Mouse (Mus musculus): ENCODE data around the gene Cacna1b. TPM values are rescaled to one million over a fixed set of nuclear protein-coding genes. Genes with fewer than 3 reads are reported as not detected.

Cacna1b gene
- polyA plus RNA-seq, 1 experiment from 2014 or later, result 0.70 TPM

DNA sequence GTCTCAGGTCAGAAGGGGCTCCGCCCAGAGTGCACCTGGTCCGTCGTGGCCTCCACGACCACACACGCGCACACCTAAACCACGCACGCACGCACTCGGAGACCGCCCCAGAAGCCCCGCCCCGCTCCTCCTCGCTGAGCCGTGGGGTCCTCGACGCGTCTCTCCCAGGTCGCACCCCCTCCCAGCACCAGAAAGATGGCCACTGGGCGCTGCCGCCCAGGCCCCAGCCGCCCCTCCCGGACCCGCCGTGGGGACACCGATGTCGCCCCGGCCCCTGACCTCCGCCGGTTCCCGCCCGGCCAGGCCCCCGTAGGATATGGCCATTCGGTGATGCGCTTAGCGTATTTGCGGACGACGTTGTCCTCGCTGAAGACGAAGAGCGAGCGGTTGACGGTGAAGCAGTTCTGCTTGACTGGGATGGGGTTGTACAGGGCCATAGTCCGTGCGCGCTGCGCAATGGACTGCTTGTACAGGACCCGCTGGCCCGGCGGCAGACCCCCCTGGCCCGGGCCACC, 449 bp downstream of the Cacna1b start:
- H3K9ac ChIP-seq, result 0 out of 2 replicates have a peak overlapping the region, but pooled peaks have one; percentile 37
- H3K9me3 ChIP-seq, result no peaks in the 10 kb centered on the region
- H3K27ac ChIP-seq, result no peak overlapping the region
- peak overlapping the region; percentile 57 for H3K4me3 ChIP-seq (replicated peaks)
- H3K4me1 ChIP-seq (replicated peaks), result peaks cover 14% of the 10 kb centered on the region
- WGBS, result under 1% methylated on average over 52 of the region's 52 CpGs
- ATAC-seq, result peak; percentile 72
- H3K4me2 ChIP-seq (replicated peaks), result peak overlapping the region; percentile 99
- H3K27me3 ChIP-seq (replicated peaks), result peaks cover 22% of the 10 kb centered on the region
- no peaks in the 10 kb centered on the region for H3K36me3 ChIP-seq

DNA sequence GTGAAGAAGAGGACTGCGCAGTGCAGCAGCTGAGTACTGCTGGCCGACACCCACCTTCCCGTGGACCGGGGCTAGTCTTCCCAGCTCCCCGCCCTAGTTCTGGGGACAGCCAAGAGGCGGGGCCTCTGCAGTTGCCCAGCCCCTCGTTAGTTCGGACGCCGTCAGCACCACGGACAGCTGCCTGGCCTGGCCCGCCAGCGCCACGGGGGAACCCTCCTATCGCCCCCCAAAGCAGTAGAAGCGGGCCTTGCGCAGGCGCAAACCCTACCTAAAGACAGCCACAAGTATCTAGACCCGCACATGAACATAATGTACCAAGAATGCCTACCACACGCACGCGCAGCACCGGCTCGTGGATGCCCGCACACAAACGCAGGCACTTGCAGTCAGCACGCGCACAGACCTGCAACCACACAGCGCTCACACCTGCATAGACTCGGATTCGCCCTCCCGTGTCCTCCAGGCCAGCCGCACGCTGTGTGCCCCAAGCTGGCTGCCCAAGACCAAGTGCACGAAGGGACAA, 968 bp downstream of the Cacna1b start:
- Histone ChIP-seq H3K27me3 (replicated peaks) (peaks cover 22% of the 10 kb centered on the region), H3K27ac (no peak overlapping the region), H3K9me3 (no peaks in the 10 kb centered on the region), H3K4me2 (replicated peaks) (peak overlapping the region; percentile 99), H3K9ac (no peak overlapping the region), H3K36me3 (no peaks in the 10 kb centered on the region), H3K4me3 (replicated peaks) (peak overlapping the region; percentile 57), H3K4me1 (replicated peaks) (peaks cover 14% of the 10 kb centered on the region)
- ATAC-seq, result peak; percentile 74
- under 1% methylated on average over 35 of the region's 35 CpGs for WGBS

DNA sequence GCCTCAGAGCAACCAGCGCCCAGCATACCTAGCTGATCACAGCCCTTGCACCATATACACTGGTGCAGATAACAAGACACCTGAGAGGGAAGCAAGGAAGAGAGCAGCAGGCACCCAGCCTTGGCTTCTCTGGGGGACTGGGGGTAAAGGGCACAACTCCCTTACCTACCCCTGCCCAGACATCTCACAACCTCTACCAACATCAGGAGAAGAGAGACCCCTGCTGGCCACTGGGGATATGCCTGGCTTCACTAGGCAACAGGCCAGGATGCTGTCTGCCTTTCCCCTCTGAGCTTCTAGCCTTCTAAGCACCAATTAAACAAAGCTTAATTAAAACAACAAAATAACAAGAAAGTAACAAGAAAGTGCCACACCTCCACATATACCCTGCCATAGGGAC, 7.7 kb downstream of the Cacna1b start:
- no peak overlapping the region for H3K9ac ChIP-seq
- H3K4me3 ChIP-seq (replicated peaks), result no peak overlapping the region
- no peaks in the 10 kb centered on the region for H3K36me3 ChIP-seq
- no peaks in the 10 kb centered on the region for H3K4me1 ChIP-seq (replicated peaks)
- 93% methylated on average over 1 of the region's 1 CpGs for WGBS
- no peak overlapping the region for H3K27ac ChIP-seq
- H3K4me2 ChIP-seq (replicated peaks), result no peak overlapping the region
- H3K9me3 ChIP-seq, result no peaks in the 10 kb centered on the region
- ATAC-seq, result no peak
- H3K27me3 ChIP-seq (replicated peaks), result no peaks in the 10 kb centered on the region

DNA sequence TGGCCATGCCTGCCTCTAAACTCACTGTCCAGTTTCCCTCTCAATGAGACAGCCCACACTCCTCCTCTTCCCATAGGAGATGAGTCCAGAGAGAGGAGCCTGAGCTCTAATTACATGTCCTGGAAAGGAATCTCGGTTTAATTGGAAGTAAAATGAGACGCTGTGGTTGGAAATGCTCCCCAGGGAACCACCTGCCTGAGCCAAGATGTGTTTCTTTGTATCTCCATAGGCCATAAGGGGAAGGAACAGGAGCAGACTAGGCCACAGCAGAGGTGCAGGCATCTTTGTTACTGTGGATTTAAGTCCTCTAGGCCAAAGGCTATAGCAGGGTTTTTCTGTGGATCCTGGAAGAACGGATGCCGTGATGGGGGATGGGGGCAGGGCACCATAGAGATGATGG, 10.4 kb downstream of the Cacna1b start:
- no peaks in the 10 kb centered on the region for H3K4me1 ChIP-seq (replicated peaks)
- no peaks in the 10 kb centered on the region for H3K9me3 ChIP-seq
- no peaks in the 10 kb centered on the region for H3K27me3 ChIP-seq (replicated peaks)
- H3K4me2 ChIP-seq (replicated peaks), result no peak overlapping the region
- H3K27ac ChIP-seq, result no peak overlapping the region
- no peaks in the 10 kb centered on the region for H3K36me3 ChIP-seq
- no peak overlapping the region for H3K4me3 ChIP-seq (replicated peaks)
- WGBS, result 74% methylated on average over 4 of the region's 4 CpGs
- H3K9ac ChIP-seq, result no peak overlapping the region
- no peak for ATAC-seq

DNA sequence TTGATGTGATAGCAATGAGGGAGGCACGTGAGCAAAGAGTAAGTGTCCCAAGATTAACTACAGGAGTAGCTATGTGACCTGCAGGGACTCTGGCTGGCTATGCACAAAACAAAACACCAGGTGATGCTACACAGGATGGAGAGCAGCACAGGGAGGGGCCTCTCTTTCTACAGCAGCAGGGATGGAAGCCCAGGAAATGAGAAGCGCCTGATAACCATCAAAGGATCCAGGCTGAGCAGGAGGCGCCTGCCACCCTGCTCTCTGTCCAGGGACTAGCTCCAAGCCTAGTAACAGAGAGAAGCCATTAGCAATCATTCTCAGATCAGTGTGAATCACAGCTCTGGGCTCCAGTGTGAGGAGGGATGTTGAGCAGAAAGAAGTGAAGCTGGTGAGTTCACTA, 12.9 kb downstream of the Cacna1b start:
- H3K4me3 ChIP-seq (replicated peaks), result no peak overlapping the region
- H3K9me3 ChIP-seq, result no peaks in the 10 kb centered on the region
- 50% methylated on average over 3 of the region's 3 CpGs for WGBS
- H3K4me1 ChIP-seq (replicated peaks), result no peaks in the 10 kb centered on the region
- H3K27me3 ChIP-seq (replicated peaks), result no peaks in the 10 kb centered on the region
- no peak overlapping the region for H3K4me2 ChIP-seq (replicated peaks)
- no peaks in the 10 kb centered on the region for H3K36me3 ChIP-seq
- no peak overlapping the region for H3K9ac ChIP-seq
- no peak overlapping the region for H3K27ac ChIP-seq
- no peak for ATAC-seq

DNA sequence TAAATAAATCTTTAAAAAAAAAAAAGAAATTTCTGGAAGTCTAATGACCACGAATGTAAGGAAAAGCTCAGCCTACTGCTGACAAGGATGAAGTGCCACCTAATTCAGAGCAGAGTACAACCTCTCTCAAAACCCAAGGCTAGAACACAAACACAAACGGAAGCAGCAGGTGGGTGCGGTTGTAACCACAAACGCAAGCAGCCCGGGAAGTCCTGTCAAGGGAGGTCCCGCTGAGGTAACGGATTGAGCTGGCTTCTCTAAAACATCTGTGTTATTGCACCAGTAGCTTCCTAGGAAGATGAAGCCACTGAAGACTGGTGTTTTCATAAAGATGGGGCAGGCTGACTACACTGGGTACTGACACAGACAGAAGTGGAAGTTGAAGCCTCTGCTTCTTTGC, 15.1 kb downstream of the Cacna1b start:
- 57% methylated on average over 7 of the region's 7 CpGs for WGBS
- ATAC-seq, result no peak
- Histone ChIP-seq H3K9me3 (no peaks in the 10 kb centered on the region), H3K9ac (no peak overlapping the region), H3K36me3 (no peaks in the 10 kb centered on the region), H3K27ac (no peak overlapping the region), H3K27me3 (replicated peaks) (no peaks in the 10 kb centered on the region), H3K4me1 (replicated peaks) (no peaks in the 10 kb centered on the region), H3K4me2 (replicated peaks) (no peak overlapping the region), H3K4me3 (replicated peaks) (no peak overlapping the region)

DNA sequence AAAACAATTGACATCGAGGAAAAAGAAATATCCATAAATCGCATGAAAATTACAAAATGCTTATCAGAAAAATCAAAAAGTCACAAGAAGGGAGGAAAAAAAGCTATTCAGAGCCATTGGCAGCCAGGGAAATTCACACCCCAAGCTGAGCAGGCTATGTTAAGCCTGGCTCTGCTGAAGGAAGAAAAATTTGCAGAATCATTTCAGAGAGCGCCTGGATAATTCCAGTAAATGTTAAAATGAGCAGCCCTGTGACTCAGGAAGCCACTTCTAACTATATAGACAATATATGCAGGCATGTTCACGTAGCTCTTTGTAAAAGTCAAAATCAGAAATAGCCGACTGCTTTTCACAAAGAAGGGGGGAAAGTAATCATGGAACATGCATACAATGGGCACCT, 23.3 kb downstream of the Cacna1b start:
- H3K9me3 ChIP-seq, result no peaks in the 10 kb centered on the region
- H3K36me3 ChIP-seq, result no peaks in the 10 kb centered on the region
- WGBS, result 80% methylated on average over 5 of the region's 5 CpGs
- H3K27ac ChIP-seq, result no peak overlapping the region
- no peaks in the 10 kb centered on the region for H3K4me1 ChIP-seq (replicated peaks)
- no peak overlapping the region for H3K9ac ChIP-seq
- H3K4me2 ChIP-seq (replicated peaks), result no peak overlapping the region
- H3K4me3 ChIP-seq (replicated peaks), result no peak overlapping the region
- H3K27me3 ChIP-seq (replicated peaks), result no peaks in the 10 kb centered on the region
- ATAC-seq, result no peak

DNA sequence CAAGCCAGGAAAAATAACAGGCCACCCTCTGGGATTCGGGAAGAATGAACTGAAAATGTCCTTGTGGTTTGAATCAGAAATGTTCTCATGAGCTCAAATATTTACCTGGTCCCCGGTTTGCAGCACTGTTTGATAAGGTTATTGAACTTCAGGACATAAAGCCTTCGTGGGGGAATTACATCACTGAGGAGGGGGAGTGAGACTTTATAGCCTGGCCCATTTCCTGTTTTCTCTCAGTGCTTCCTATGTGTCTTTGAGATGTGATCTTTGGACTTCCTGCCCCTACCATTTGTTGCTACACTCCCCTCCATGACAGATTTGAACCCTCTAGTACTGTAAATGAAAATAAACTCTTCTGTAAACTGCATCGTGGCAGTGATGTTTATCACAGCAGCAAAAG, 29.8 kb downstream of the Cacna1b start:
- no peaks in the 10 kb centered on the region for H3K4me1 ChIP-seq (replicated peaks)
- H3K27ac ChIP-seq, result no peak overlapping the region
- ATAC-seq, result no peak
- H3K36me3 ChIP-seq, result no peaks in the 10 kb centered on the region
- no peaks in the 10 kb centered on the region for H3K27me3 ChIP-seq (replicated peaks)
- H3K4me3 ChIP-seq (replicated peaks), result no peak overlapping the region
- WGBS, result 57% methylated on average over 4 of the region's 4 CpGs
- no peak overlapping the region for H3K4me2 ChIP-seq (replicated peaks)
- no peak overlapping the region for H3K9ac ChIP-seq
- no peaks in the 10 kb centered on the region for H3K9me3 ChIP-seq

DNA sequence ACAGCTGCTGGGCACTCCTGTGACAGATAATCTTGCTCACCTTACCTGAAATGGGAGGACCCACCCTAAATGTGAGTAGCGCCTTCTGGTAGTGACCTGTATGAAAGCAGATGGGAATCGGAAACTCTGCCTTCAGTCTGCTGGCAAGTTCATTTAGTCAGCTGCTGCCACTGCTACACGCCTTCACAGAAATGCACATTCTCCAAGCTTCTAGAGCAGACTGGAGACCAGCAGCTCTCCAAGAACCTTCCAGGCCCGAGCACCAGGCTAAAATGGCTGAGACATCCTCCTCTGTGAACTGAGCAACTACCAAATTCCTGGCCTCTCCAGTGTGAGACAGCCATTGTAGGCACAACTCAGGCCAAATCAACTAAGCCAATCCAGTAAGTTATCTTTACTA, 37.1 kb downstream of the Cacna1b start:
- Histone ChIP-seq H3K9me3 (no peaks in the 10 kb centered on the region), H3K4me3 (replicated peaks) (no peak overlapping the region), H3K36me3 (no peaks in the 10 kb centered on the region), H3K4me2 (replicated peaks) (no peak overlapping the region), H3K9ac (no peak overlapping the region), H3K27ac (no peak overlapping the region), H3K27me3 (replicated peaks) (no peaks in the 10 kb centered on the region), H3K4me1 (replicated peaks) (no peaks in the 10 kb centered on the region)
- ATAC-seq, result no peak
- 88% methylated on average over 4 of the region's 4 CpGs for WGBS

DNA sequence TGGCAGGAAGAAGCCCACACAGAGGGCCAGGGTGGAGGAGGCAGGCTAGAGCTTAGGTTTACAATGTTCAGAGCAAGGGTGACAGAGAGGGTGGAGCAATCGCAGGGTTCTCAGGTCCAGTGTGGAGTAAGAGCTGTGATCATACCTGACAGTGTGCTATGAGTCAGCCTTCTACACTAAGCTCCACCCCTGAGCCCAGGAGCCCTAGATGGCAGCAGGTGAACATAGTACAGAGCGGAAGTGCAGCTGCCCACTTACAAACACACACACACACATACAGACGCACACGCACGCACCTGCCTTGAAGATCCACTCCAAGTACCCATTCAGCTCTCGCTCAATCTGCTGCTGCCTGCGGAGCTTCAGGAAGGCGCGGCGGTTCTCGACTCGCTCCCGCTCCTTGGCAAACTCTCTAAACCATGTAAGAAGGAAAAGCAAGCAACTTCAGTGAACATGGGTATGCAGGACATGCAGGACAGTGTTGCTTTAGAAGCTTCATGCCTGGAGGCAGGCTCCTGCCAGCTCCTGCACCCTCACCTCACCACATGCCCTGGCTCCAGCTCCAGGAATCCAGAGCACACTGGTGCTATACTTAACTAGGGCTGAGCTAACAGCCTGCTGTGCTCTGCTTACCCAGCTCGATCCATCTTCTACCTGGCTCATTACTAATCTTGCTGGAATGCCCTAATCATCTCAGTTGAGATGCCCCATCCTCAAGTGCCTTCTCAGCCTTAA, 43.1 kb downstream of the Cacna1b start:
- no peaks in the 10 kb centered on the region for H3K9me3 ChIP-seq
- 92% methylated on average over 14 of the region's 14 CpGs for WGBS
- no peak overlapping the region for H3K27ac ChIP-seq
- H3K4me1 ChIP-seq (replicated peaks), result no peaks in the 10 kb centered on the region
- H3K9ac ChIP-seq, result no peak overlapping the region
- H3K27me3 ChIP-seq (replicated peaks), result no peaks in the 10 kb centered on the region
- no peak overlapping the region for H3K4me3 ChIP-seq (replicated peaks)
- ATAC-seq, result peak; percentile 77
- no peaks in the 10 kb centered on the region for H3K36me3 ChIP-seq
- no peak overlapping the region for H3K4me2 ChIP-seq (replicated peaks)

DNA sequence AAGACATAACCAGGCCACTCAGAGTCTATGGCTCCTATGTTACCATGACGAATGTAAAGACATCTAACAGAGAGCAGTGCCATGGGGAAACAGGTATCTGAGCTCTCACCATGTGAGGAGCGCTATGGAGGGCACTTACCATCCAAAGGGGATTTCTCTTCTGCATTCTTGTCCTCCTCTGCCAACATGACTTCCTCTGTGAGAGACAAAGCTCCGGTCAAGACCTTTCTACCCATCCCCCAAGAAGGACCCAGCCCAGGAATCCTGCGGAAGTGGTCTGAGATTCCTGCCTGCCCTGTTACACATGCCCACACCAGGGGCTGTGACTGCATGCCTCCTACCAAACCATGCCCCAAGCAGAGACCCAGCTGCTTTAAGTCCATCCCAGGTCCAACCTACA, 44.0 kb downstream of the Cacna1b start:
- Histone ChIP-seq H3K36me3 (no peaks in the 10 kb centered on the region), H3K27me3 (replicated peaks) (no peaks in the 10 kb centered on the region), H3K4me3 (replicated peaks) (no peak overlapping the region), H3K9me3 (no peaks in the 10 kb centered on the region), H3K9ac (no peak overlapping the region), H3K4me2 (replicated peaks) (no peak overlapping the region), H3K27ac (no peak overlapping the region), H3K4me1 (replicated peaks) (no peaks in the 10 kb centered on the region)
- WGBS, result 84% methylated on average over 4 of the region's 4 CpGs
- ATAC-seq, result no peak

DNA sequence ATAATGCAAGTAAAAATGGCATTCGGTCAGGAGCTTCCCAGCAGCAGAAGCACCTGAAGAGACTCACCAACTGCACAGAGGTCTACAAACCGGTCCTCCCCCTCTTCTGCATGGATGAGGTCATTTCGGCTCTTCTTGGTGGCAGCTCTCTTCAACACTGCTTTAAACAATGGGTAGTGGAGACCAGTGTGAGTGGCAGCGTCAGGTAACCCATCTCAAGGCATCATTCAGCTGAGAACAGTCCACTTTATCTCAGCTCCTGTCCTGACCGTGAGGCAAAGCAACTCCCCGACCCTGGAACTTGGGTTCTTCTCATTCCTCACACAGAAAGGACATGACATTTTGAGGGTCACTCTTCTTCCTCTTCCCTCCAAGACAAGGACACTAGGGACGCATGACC, 45.0 kb downstream of the Cacna1b start:
- no peaks in the 10 kb centered on the region for H3K36me3 ChIP-seq
- no peak overlapping the region for H3K9ac ChIP-seq
- H3K27ac ChIP-seq, result no peak overlapping the region
- no peak overlapping the region for H3K4me3 ChIP-seq (replicated peaks)
- H3K4me1 ChIP-seq (replicated peaks), result no peaks in the 10 kb centered on the region
- no peaks in the 10 kb centered on the region for H3K27me3 ChIP-seq (replicated peaks)
- ATAC-seq, result no peak
- no peaks in the 10 kb centered on the region for H3K9me3 ChIP-seq
- no peak overlapping the region for H3K4me2 ChIP-seq (replicated peaks)
- WGBS, result 85% methylated on average over 7 of the region's 7 CpGs

DNA sequence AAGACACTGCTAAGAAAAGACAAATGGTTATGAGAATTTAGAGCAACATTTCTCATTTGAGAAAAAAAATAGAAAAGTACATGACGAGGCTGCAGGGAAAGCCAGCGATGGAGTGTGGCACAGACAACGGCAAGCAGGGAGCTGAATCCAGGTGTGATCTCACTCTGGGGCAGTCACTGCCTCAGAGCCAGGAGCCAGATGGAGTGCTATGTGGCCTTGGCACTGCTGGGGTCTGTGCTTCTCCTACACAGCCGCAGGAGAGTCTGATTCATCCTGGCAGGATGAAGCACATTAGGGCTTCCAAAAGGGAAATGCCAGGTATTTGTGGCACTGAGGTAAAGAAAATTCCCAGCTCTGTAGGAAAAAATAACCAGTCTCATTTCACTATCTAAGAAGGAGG, 45.5 kb downstream of the Cacna1b start:
- H3K9ac ChIP-seq, result no peak overlapping the region
- H3K4me1 ChIP-seq (replicated peaks), result no peaks in the 10 kb centered on the region
- no peaks in the 10 kb centered on the region for H3K9me3 ChIP-seq
- ATAC-seq, result no peak
- no peak overlapping the region for H3K4me3 ChIP-seq (replicated peaks)
- H3K4me2 ChIP-seq (replicated peaks), result no peak overlapping the region
- WGBS, result 84% methylated on average over 4 of the region's 4 CpGs
- no peaks in the 10 kb centered on the region for H3K36me3 ChIP-seq
- H3K27ac ChIP-seq, result no peak overlapping the region
- no peaks in the 10 kb centered on the region for H3K27me3 ChIP-seq (replicated peaks)
